Mouse (Mus musculus) adrenal gland, adult (tissue): ENCODE measurements at regions not wholly inside any gene's neighbourhood (a gene's known extent, or its start where the extent isn't known, plus 50 kb on each side); places are given as distances from the start of the nearest gene placed in this dataset.
A peak's percentile ranks its signal among the peaks of the same experiment; 100 is the strongest.
"Not testable (repeated sequence)": the region's sequence is repeated elsewhere in the genome, so short reads cannot be mapped to it uniquely, and the experiment has no call there.

ENCODE experiments used
- DNase-seq, 2 experiments: peaks; one replicate each; pipeline ENCODE4 v3.0.0; 2022 to 2023; ENCODE audit warnings: low spot score in 1 of 2; ENCODE audit not compliant: inconsistent age in 2 of 2

DNA sequence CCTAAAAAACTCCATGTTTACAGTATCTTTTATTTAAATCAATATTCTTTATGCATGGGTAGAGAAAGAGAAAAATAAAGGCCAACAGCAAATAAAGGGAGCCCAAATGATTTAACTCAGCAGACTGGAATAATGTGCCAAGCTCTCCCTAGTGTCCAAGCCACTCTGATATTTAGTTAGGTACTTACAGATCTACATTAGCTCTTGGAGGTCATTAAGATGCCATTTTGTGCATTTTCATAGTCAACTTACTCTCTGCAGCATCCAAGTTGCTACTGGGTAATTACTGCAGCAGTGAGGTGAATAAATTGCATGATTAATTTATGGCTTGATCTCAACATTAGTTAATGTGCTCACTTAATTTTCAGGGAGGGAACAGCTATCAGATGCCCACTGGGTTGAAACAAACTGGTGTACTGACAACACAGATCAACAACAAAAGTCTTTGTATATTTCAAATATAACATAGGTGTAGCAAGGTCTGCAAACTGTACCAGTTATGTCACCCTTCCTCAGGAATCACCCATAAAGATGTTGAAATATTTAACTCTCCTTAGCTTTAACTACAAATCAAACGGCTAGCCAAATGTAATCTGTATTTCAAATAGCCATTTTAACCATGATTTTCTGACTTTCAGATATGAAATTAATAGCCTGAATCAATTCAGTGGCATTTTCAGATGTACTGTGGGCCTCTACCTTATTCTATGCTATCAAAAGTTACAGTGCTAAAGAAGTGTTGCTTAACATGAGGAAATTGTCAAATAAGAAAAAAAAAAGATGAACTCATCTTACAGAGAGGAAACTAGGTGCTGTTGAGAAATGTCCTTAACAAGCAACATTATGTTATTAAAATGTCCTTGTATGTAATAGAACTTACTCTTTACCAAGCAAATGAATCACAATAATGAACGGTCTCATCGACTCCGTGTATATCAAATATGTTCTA is 163.8 kb upstream of the Hapln1 start:
- no peak for DNase-seq

DNA sequence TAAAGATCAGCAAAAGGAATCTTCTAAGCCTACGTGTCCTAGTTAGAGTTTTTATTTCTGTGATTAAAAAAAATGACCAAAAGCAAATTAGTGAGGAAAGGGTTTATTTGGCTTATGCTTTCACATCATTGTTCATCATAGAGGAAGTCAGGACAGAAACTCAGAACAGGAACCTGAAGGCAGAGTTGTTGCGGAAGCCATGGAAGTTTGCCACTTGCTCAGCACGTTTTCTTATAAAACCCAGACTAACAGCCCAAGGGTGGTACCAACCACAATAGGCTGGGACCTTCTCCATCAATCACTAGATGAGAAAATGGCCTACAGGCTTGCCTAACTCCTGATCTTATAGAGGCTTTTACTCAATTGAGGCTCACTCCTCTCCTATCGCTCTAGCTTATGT is 161.2 kb upstream of the Hapln1 start:
- no peak for DNase-seq

- not testable (repeated sequence) for DNase-seq
Observed at GRCm38 (mm10) chr13:89383619-89384190, 155.9 kb upstream of the Hapln1 start.

DNA sequence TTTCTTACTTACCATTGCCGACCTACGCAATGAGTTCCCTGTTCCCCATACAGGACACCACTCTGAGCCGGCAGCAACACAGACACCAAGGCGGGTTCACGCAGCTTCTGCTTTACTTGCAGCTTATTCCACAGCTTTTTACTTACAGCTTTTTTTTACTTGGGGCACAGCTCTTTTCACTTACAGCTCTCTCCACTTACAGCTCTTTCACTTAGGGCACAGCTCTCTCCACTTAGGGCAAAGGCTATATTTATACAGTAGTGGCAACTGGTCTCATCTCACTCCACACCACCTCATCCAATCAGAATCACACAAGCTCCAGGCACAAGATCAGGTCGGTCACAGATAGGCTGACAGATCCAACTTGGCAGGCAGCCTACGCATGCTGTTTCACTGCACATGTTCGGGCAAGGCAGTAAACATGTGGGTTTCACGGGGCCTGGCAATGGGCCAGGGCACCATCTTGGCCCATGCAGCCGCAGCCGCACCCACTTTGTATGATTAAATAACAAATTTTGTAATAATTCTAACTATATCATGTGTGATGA is 154.9 kb upstream of the Hapln1 start:
- DNase-seq: no peak

DNA sequence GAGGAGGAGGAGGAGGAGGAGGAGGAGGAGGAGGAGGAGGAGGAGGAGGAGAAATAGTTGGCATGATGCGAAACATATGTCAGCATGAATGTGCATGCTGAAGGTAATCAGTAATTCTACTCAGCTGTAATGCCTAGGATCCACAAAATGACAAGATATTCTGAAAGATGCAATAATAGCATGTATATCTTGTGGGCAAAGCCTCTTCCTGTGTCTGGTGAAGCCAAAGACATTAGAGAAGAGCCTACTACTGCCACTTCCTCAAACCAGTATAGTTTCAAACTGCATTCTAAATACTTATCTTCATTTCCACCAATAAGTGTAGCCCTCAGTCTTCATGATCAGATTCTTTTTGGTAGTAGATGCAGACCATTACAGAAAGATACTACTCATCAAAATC is 152.2 kb upstream of the Hapln1 start:
- DNase-seq: no peak

- no peak for DNase-seq
Observed at GRCm38 (mm10) chr13:89389149-89389548, 150.4 kb upstream of the Hapln1 start.

GRCm38 (mm10) chr13:89394717-89395344 is 144.8 kb upstream of the Hapln1 start:
- DNase-seq: peak in 1 of 2 experiments; percentile 23

DNA sequence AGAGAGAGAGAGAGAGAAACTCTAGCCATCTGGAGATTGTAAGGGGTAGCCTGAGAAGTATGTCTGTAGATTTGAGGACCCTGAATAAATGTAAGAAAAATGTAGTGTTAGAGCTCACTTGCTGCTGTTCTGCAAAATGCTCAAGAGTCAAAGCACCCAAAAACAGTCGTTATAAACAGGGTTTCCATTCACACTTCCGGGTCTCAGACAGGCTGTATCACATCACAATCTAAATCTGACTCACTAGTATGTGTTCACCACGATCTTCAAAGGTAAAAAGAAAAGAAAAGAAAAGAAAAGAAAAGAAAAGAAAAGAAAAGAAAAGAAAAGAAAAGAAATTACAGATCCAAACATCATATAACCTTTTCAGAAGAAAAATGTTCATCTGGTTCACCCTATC is 143.7 kb upstream of the Hapln1 start:
- no peak for DNase-seq

DNA sequence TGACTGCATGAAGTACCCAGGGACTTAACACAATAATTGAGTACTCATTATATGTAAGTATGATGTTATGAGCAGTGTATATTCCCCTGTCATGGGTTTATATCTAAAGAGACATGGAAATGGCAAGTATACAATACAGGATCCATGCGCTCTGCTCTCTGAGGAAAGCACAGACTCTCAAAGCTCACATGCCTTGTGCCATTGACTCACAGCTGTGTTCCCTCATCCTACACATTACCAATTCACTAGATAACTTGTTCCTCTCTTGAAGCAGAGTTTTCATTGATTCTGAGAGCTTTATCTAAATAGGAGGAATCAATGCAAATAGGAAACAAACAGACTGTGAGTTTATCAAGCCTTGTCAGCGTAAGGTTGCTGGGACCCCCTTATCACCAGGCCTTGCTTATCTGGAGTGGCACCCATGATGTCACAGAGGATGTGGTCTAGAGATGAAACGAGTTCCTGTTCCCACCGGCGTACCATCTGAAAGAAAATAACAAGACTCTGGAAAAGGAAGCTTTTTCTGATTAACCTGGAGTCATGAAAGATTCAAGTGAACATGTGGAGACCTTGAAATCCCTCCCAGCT is 138.4 kb upstream of the Hapln1 start:
- no peak for DNase-seq

GRCm38 (mm10) chr13:89410504-89410903 is 129.1 kb upstream of the Hapln1 start:
- DNase-seq: no peak

DNA sequence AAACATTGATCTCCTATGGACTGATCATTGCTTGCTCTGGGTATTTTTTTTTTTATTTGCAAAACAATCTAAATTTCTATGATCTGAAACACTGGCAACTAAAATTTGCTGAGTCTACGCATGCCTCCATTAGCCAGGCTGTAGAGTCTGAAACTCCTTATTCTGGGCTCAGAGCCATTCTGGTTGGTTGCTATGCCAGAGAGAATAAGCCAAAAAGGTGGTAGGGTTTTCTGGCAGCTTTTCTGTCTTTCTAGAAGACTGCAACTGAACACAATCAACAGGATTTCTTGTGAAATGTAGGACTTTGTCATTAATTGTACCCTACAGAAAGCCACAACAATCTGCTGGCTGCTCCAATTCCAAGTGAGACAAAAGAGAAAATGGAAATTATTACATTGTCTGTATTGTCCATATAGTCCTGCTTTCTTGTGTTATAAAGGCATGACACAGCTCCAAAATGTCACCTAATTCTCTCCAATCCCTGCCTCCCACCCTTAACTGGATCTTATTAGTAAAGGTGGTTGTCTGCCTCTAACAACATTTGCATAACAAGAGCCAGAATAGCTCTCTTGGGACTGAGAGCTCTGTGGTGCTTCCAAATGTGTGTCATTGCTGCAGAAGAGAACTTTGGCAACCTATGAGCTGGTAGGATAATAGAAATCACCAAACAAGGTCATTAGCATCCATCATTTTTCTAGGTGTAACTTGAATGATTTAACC is 126.7 kb upstream of the Hapln1 start:
- DNase-seq: no peak

- DNase-seq: no peak
Observed at GRCm38 (mm10) chr13:89418804-89419203, 120.8 kb upstream of the Hapln1 start.

GRCm38 (mm10) chr13:89421833-89422232 is 117.8 kb upstream of the Hapln1 start:
- no peak for DNase-seq

- DNase-seq: no peak
Observed at GRCm38 (mm10) chr13:89423491-89423890, 116.1 kb upstream of the Hapln1 start.

- peak in 1 of 2 experiments; percentile 11 for DNase-seq
Observed at GRCm38 (mm10) chr13:89428272-89429071, 111.1 kb upstream of the Hapln1 start.

DNA sequence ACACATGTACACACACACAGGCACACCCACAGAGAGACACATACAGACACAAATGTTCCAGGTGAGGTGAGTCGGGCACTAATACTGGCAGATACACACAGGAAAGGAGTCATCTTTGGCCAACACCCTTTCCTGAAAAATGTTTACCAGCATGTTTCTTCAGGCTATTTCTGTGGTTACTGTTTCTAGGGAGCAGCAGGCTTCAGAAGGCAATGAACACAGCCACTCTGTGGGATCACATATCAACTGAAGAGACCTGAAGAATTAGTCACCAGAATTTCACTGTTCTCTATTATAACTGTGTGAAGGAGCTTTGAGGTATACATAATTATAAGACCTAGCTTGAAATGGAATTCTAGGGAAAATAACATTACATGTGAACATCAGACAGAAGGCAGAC is 94.7 kb upstream of the Hapln1 start:
- DNase-seq: no peak

DNA sequence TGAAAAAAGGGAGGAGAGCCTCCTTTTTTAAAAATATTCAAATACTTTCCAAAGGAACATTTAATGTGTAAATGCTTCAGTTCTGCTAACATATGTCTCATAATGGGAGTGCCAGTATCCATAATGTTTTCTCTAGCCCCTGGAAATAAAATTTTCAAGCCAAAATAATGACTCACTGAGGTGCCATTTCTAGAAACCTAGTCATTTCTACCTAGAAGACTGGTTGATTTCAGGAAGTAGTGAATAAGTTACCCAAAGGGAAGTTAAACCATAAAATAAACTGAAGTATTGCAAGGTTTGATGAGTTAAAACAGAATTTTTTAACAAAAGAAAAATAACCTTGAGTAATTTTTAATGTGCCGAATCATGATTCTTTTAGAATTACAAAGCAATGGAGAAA is 85.8 kb upstream of the Hapln1 start:
- no peak for DNase-seq

DNA sequence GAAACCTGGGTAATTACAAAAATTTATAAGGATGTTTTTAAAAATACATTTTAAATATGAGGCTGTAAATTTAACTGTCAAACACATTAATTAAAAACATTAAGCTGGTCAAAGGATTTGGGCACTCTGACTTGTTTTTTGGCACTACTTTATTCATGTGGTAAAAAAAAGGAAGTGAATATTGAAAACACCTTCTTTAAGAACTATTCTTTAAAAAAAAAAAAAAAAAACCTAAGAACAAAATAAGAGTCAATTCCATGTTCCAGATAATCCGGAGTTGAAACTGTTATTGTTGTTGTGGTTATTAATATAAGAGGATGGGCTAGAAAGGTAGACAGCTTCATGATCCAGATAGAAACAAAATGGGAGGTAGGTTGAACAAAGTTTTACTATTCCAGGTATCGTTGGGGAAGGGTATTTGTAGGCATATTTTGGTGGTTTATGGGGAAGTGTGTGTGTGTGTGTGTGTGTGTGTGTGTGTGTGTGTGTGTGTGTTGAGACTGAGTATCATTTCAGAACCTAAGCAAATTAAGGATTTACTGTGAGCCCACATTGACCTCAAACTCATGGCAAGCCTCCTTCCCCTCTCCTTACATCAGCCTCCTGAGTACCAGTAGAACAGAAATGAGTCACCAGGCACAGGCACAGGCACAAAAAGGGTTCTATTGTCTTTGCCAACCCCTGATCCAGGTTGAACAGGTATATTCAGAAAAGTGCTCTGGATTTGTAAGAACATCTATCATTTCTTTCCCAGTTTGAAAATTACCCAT is 85.2 kb upstream of the Hapln1 start:
- DNase-seq: no peak

DNA sequence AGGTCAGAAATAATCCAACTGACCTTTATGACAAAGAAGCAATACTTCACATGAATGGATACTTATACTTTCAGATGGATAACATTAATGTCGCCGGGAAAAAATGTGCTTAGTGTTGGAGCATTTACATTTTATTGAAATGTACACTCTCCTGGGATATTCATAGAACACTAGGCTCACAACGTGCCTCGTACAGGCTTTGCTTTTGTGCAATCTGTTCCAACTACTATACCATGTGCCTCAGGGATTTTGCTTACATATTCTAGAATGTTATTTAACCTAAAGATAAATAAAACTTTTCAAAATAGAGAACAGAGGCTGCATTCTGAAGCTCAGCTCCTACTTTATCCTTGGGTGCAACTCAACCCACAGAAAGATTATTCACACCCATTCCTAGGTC is 75.8 kb upstream of the Hapln1 start:
- no peak for DNase-seq
